Mouse (Mus musculus): Measurements from ENCODE around the gene Rps19. TPM values are rescaled to one million over a fixed set of nuclear protein-coding genes. Genes with fewer than 3 reads are reported as not detected.

Rps19 gene
- polyA plus RNA-seq (2017; shearing (Covaris generic)) = 4,849 TPM

GRCm38 (mm10) chr7:24883896-24884692 is at the start of gene Rps19:
TSS of gene Rps19 (plus strand) at chr7:24884371.

GRCm38 (mm10) chr7:24861913-24862312 is 22.3 kb upstream of the Rps19 start, which contains the start of gene Gm9844:
TSS of gene Gm9844 (plus strand) at chr7:24862213.

GRCm38 (mm10) chr7:24869532-24870165 is 14.5 kb upstream of the Rps19 start, which contains the start of the genes Lypd4 and Dmrtc2:
TSS of gene Lypd4 (minus strand) at chr7:24869941.
TSS of gene Dmrtc2 (plus strand) at chr7:24870057.

GRCm38 (mm10) chr7:24897224-24897623 is 13.1 kb downstream of the Rps19 start, which contains the start of gene Cd79a:
TSS of gene Cd79a (plus strand) at chr7:24897381.

GRCm38 (mm10) chr7:24902630-24903443 is 18.7 kb downstream of the Rps19 start, which contains the start of gene Arhgef1:
TSS of gene Arhgef1 (plus strand) at chr7:24902912.

Other genes starting within 250 kb of the Rps19 start
- gene Lypd3, start 247.8 kb upstream of the Rps19 start, polyA plus RNA-seq (2017; shearing (Covaris generic)) = not detected
- gene Tex101, start 207.7 kb upstream of the Rps19 start, polyA plus RNA-seq (2017; shearing (Covaris generic)) = not detected
- not detected for gene BC049730, start 175.1 kb upstream of the Rps19 start, polyA plus RNA-seq (2017; shearing (Covaris generic))
- not detected for gene Gm4763, start 157.5 kb upstream of the Rps19 start, polyA plus RNA-seq (2017; shearing (Covaris generic))
- not detected for gene Cd177, start 124.1 kb upstream of the Rps19 start, polyA plus RNA-seq (2017; shearing (Covaris generic))
- gene Ceacam10, start 107.2 kb upstream of the Rps19 start, polyA plus RNA-seq (2017; shearing (Covaris generic)) = not detected
- gene Gm9844, start 22.2 kb upstream of the Rps19 start, polyA plus RNA-seq (2017; shearing (Covaris generic)) = 27.8 TPM
- gene Lypd4, start 14.4 kb upstream of the Rps19 start, polyA plus RNA-seq (2017; shearing (Covaris generic)) = not detected
- gene Dmrtc2, start 14.3 kb upstream of the Rps19 start, polyA plus RNA-seq (2017; shearing (Covaris generic)) = not detected
- 2.1 TPM for gene Cd79a, start 13.0 kb downstream of the Rps19 start, polyA plus RNA-seq (2017; shearing (Covaris generic))
- 1,125 TPM for gene Arhgef1, start 18.5 kb downstream of the Rps19 start, polyA plus RNA-seq (2017; shearing (Covaris generic))
- not detected for gene Gm4881, start 60.1 kb downstream of the Rps19 start, polyA plus RNA-seq (2017; shearing (Covaris generic))
- 808 TPM for gene Rabac1, start 88.4 kb downstream of the Rps19 start, polyA plus RNA-seq (2017; shearing (Covaris generic))
- 21.3 TPM for gene Atp1a3, start 121.6 kb downstream of the Rps19 start, polyA plus RNA-seq (2017; shearing (Covaris generic))
- 2.6 TPM for gene Grik5, start 188.0 kb downstream of the Rps19 start, polyA plus RNA-seq (2017; shearing (Covaris generic))
- gene Zfp574, start 188.2 kb downstream of the Rps19 start, polyA plus RNA-seq (2017; shearing (Covaris generic)) = 27.5 TPM

All from effector memory CD4-positive, alpha-beta T cell, adult 5 months (primary cell).